Mouse (Mus musculus): ENCODE results near the gene Clstn3. TPM values are rescaled to one million over a fixed set of nuclear protein-coding genes. Genes with fewer than 3 reads are reported as not detected.

Gene Clstn3
- 1 to 10 TPM in 1 of 2 experiments, under 1 TPM in 1; 0.16 to 1.6 TPM for polyA plus RNA-seq (2012; fragmentation: generic; extraction: Trizol)

DNA sequence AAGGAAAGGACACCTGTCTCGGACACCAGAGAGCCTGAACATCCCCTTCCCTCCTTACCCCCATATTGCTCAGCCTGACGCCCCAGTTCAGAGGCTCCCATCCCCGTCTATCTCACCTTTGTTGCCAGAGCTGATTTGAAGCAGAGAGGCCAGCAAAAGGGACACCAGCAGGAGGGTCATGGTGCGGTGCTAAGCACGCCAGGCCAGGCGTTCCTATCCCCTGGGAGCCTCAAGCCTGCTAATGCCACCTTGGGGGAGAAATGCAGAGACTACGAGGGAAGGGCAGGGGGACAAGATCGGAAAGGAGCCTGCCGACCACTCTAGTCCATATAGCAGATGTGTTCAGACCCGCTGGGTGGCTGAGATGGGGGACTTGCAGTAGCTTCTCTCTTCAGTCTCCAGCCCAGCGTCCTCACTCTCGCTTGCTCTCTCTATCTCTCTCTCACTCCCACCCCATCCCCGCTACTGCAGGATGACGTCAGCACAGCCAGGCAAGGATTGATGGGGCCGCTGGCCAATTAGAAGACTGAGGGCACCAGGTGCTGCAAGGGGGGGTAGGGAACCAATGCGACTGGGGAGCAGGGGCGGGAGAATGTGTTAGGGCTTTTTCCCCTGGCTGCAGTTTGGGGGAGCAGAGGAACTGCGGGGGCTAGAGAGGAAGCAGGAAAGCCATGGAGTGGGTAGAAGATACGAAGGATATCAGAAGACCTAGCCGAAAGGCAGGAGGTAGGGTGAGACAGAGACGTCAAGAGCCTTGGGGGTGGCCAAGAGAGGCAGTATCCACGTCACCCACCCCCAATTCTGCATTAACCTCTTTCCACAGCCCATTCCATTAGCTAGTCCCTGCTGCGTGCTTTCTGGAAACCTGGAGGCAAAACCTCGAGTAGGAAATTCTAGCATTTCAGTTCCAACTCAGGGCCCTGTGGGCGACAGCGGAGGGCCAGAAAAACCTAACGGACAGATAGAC lies at the start of gene Clstn3:
Clstn3 (minus strand) TSS at position 490 of the 967 bp plus-strand sequence.

DNA sequence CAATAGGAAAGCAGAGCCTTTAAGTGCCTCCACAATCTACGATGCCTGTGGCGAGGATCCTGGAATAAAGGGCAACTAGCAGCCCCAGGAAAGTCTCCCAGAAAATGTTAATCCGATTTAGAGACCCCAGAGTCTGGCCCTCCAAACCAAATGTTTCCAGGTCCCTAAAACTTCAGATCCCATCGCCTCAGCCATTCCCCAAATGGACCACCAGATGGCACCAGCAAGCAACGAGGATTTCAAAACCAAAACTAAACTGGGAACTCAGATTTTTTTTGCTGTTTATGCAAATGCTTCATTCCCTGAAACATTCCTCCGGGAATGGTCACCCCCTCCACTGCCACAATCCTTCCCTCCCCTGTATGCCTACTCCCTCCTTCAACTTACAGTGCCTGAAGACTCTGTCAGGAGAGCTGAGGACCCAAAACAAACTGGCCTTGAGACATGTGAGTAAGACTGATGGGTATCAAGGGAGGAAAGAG lies 47.8 kb upstream of the Clstn3 start, which contains the start of gene C1ra:
C1ra (plus strand) TSS at position 51 of the 482 bp plus-strand sequence.

DNA sequence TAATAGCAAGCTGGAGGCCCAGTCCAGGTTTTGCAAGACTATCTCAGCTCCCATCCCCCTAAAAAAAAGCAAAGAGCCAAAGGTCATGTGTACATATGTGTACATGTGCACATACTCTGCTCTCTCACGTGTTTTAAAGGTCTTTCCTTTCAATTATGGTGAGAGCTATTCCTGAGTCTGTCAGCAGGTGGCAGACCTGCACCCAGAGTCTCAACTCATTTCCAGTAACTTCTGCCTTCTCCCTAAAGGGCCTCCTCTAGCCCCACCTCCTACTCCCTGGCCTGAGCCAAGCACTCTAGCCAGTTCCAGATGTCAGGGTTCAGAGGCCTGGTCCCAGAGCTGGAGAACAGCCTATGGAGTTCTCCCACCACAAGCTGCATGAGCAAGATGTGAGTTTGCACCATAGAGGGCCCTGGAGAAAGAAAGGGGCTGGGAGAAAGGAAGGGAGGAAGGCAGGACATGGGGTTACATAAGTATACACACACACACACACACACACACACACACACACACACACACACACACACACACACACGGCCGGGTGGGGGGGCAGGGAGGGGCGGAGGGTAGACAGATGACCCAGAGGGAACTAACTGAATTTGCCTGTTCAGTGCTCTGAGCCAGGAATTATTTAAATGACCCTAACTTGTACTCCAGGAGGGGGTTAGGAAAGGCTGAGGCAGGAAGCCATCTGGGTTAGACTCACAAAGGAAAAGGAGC lies 28.4 kb upstream of the Clstn3 start, which contains the start of gene C1rl:
C1rl (plus strand) TSS at position 272 of the 720 bp plus-strand sequence.

DNA sequence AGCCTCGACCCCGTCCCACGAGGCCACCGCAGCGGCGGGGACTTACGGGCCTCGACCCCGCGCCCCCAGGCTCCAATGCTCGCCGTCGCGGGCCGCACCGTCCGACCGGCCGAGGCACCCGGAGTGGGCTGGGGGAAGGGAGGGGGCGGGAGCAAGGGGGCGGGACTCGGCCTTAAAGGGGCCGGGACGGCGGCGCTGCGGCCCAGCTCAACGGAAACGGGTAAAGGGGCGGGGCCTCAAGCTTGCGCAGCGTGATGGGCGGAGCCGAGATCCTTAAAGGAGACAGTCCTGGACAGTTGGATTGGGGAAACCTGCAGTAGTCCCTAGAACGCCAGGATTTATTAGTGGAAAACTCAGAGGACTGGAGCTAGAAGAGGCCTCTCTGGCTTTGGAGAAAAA lies 49.7 kb downstream of the Clstn3 start, which contains the start of gene Pex5:
Pex5 (minus strand) TSS at position 141 of the 399 bp plus-strand sequence.

Other genes starting within 250 kb of the Clstn3 start
- gene Vmn2r27, start 232.9 kb downstream of the Clstn3 start, polyA plus RNA-seq (2012; fragmentation: generic; extraction: Trizol): not detected
- gene Cd163, start 160.1 kb downstream of the Clstn3 start, polyA plus RNA-seq (2012; fragmentation: generic; extraction: Trizol): not detected
- gene Pex5, start 49.7 kb downstream of the Clstn3 start, polyA plus RNA-seq (2012; fragmentation: generic; extraction: Trizol): 10 to 100 TPM in 1 of 2 experiments, 1 to 10 TPM in 1; 7.1 to 29.4 TPM
- 10 to 100 TPM in 1 of 2 experiments, 1 to 10 TPM in 1; 2.7 to 20.5 TPM for gene C1rl, start 28.3 kb upstream of the Clstn3 start, polyA plus RNA-seq (2012; fragmentation: generic; extraction: Trizol)
- gene C1ra, start 47.6 kb upstream of the Clstn3 start, polyA plus RNA-seq (2012; fragmentation: generic; extraction: Trizol): 100 to 1,000 TPM in 1 of 2 experiments, 1 to 10 TPM in 1; 1.3 to 102 TPM
- gene C1s1, start 77.6 kb upstream of the Clstn3 start, polyA plus RNA-seq (2012; fragmentation: generic; extraction: Trizol): 100 to 1,000 TPM in 1 of 2 experiments, under 1 TPM in 1; 0.30 to 110 TPM
- 1 to 10 TPM in 1 of 2 experiments, under 1 TPM in 1; 0.37 to 8.7 TPM for gene C1rb, start 105.5 kb upstream of the Clstn3 start, polyA plus RNA-seq (2012; fragmentation: generic; extraction: Trizol)
- gene C1s2, start 171.3 kb upstream of the Clstn3 start, polyA plus RNA-seq (2012; fragmentation: generic; extraction: Trizol): 1 to 10 TPM in 1 of 2 experiments, under 1 TPM in 1; 0.02 to 9.9 TPM
- gene Lpcat3, start 198.2 kb upstream of the Clstn3 start, polyA plus RNA-seq (2012; fragmentation: generic; extraction: Trizol): 10 to 100 TPM; 15.8 to 44.1 TPM
- gene Emg1, start 247.4 kb upstream of the Clstn3 start, polyA plus RNA-seq (2012; fragmentation: generic; extraction: Trizol): 100 to 1,000 TPM in 1 of 2 experiments, 10 to 100 TPM in 1; 89.9 to 126 TPM
- 100 to 1,000 TPM; 220 to 503 TPM for gene Phb2, start 247.5 kb upstream of the Clstn3 start, polyA plus RNA-seq (2012; fragmentation: generic; extraction: Trizol)

Data from C3H10T1/2 (cell line).